Mouse (Mus musculus): ENCODE measurements around the gene Ip6k2. TPM values are rescaled to one million over a fixed set of nuclear protein-coding genes. Genes with fewer than 3 reads are reported as not detected.
A peak's percentile ranks its signal among the peaks of the same experiment; 100 is the strongest.

The Ip6k2 gene
- polyA plus RNA-seq, 2 experiments = 11.7 to 29.2 TPM

- ATAC-seq (ENCODE audit: insufficient read depth) (no peak), DNase-seq (ENCODE audit: low read depth in 3 of 3, low spot score in 3 of 3) (no peak)
- Histone ChIP-seq H3K4me2 (ENCODE audit: low read depth) (no peak overlapping the region), H3K4me3 (ENCODE audit: insufficient read depth in 1 of 2, low read depth in 2 of 2, low read length in 2 of 2) (no peak overlapping the region), H3K27me3 (ENCODE audit: control insufficient read depth, insufficient read depth, low read length) (peaks cover 19% of the 10 kb centered on the region), H3K9ac (replicated peaks) (no peak overlapping the region), H3K4me1 (replicated peaks; ENCODE audit: control insufficient read depth in 2 of 2, insufficient read depth in 2 of 2, low read length in 1 of 2) (no peaks in the 10 kb centered on the region), H3K27ac (no peak overlapping the region), H3K36me3 (replicated peaks; ENCODE audit: control insufficient read depth, insufficient read depth, low read depth) (peaks cover 1% of the 10 kb centered on the region), H3K9me3 (ENCODE audit: control insufficient read depth, low read length) (no peaks in the 10 kb centered on the region)
- WGBS (ENCODE audit: insufficient replicate concordance) = 40% methylated on average over 3 of the region's 3 CpGs
- TF ChIP-seq CTCF (IDR thresholded peaks at IDR 0.05; ENCODE audit: low read depth) = peak; percentile 78
- TF ChIP-seq EP300 (IDR thresholded peaks at IDR 0.05; ENCODE audit: low read depth) = no peak
Measured at GRCm38 (mm10) chr9:108819495-108819894, 35.9 kb downstream of the Ip6k2 start.

GRCm38 (mm10) chr9:108820077-108820476 lies 36.5 kb downstream of the Ip6k2 start:
- H3K36me3 ChIP-seq (replicated peaks; ENCODE audit: control insufficient read depth, insufficient read depth, low read depth) = no peaks in the 10 kb centered on the region
- ATAC-seq (ENCODE audit: insufficient read depth) = no peak
- no peaks in the 10 kb centered on the region for H3K4me1 ChIP-seq (replicated peaks; ENCODE audit: control insufficient read depth in 2 of 2, insufficient read depth in 2 of 2, low read length in 1 of 2)
- no peak for DNase-seq (ENCODE audit: low read depth in 3 of 3, low spot score in 3 of 3)
- no peak overlapping the region for H3K27ac ChIP-seq
- H3K4me3 ChIP-seq (ENCODE audit: insufficient read depth in 1 of 2, low read depth in 2 of 2, low read length in 2 of 2) = no peak overlapping the region
- no peaks in the 10 kb centered on the region for H3K9me3 ChIP-seq (ENCODE audit: control insufficient read depth, low read length)
- H3K27me3 ChIP-seq (ENCODE audit: control insufficient read depth, insufficient read depth, low read length) = peaks cover 25% of the 10 kb centered on the region
- H3K4me2 ChIP-seq (ENCODE audit: low read depth) = no peak overlapping the region
- TF ChIP-seq EP300 (IDR thresholded peaks at IDR 0.05; ENCODE audit: low read depth) (no peak), CTCF (IDR thresholded peaks at IDR 0.05; ENCODE audit: low read depth) (no peak)
- WGBS (ENCODE audit: insufficient replicate concordance) = 49% methylated on average over 5 of the region's 5 CpGs
- H3K9ac ChIP-seq (replicated peaks) = no peak overlapping the region

GRCm38 (mm10) chr9:108824144-108824685 lies 40.6 kb downstream of the Ip6k2 start:
- Histone ChIP-seq H3K9ac (replicated peaks) (no peak overlapping the region), H3K36me3 (replicated peaks; ENCODE audit: control insufficient read depth, insufficient read depth, low read depth) (no peaks in the 10 kb centered on the region), H3K27ac (no peak overlapping the region), H3K27me3 (ENCODE audit: control insufficient read depth, insufficient read depth, low read length) (peaks cover 65% of the 10 kb centered on the region), H3K9me3 (ENCODE audit: control insufficient read depth, low read length) (no peaks in the 10 kb centered on the region), H3K4me1 (replicated peaks; ENCODE audit: control insufficient read depth in 2 of 2, insufficient read depth in 2 of 2, low read length in 1 of 2) (no peaks in the 10 kb centered on the region), H3K4me3 (ENCODE audit: insufficient read depth in 1 of 2, low read depth in 2 of 2, low read length in 2 of 2) (no peak overlapping the region), H3K4me2 (ENCODE audit: low read depth) (no peak overlapping the region)
- no peak for TF ChIP-seq CTCF (IDR thresholded peaks at IDR 0.05; ENCODE audit: low read depth)
- TF ChIP-seq EP300 (IDR thresholded peaks at IDR 0.05; ENCODE audit: low read depth) = no peak
- ATAC-seq (ENCODE audit: insufficient read depth) (no peak), DNase-seq (ENCODE audit: low read depth in 3 of 3, low spot score in 3 of 3) (no peak)
- WGBS (ENCODE audit: insufficient replicate concordance) = 6% methylated on average over 25 of the region's 25 CpGs

- no peaks in the 10 kb centered on the region for H3K36me3 ChIP-seq (replicated peaks; ENCODE audit: control insufficient read depth, insufficient read depth, low read depth)
- WGBS (ENCODE audit: insufficient replicate concordance) = 4% methylated on average over 31 of the region's 31 CpGs
- H3K4me1 ChIP-seq (replicated peaks; ENCODE audit: control insufficient read depth in 2 of 2, insufficient read depth in 2 of 2, low read length in 1 of 2) = no peaks in the 10 kb centered on the region
- H3K27me3 ChIP-seq (ENCODE audit: control insufficient read depth, insufficient read depth, low read length) = peaks cover 70% of the 10 kb centered on the region
- H3K9ac ChIP-seq (replicated peaks) = no peak overlapping the region
- H3K27ac ChIP-seq = no peak overlapping the region
- no peak for ATAC-seq (ENCODE audit: insufficient read depth)
- no peak overlapping the region for H3K4me3 ChIP-seq (ENCODE audit: insufficient read depth in 1 of 2, low read depth in 2 of 2, low read length in 2 of 2)
- DNase-seq (ENCODE audit: low read depth in 3 of 3, low spot score in 3 of 3) = no peak
- no peaks in the 10 kb centered on the region for H3K9me3 ChIP-seq (ENCODE audit: control insufficient read depth, low read length)
- TF ChIP-seq CTCF (IDR thresholded peaks at IDR 0.05; ENCODE audit: low read depth) (no peak), EP300 (IDR thresholded peaks at IDR 0.05; ENCODE audit: low read depth) (no peak)
- H3K4me2 ChIP-seq (ENCODE audit: low read depth) = no peak overlapping the region
Measured at GRCm38 (mm10) chr9:108824755-108825413, 41.3 kb downstream of the Ip6k2 start.

- peaks cover 78% of the 10 kb centered on the region for H3K27me3 ChIP-seq (ENCODE audit: control insufficient read depth, insufficient read depth, low read length)
- TF ChIP-seq CTCF (IDR thresholded peaks at IDR 0.05; ENCODE audit: low read depth) = no peak
- no peak for TF ChIP-seq EP300 (IDR thresholded peaks at IDR 0.05; ENCODE audit: low read depth)
- H3K4me1 ChIP-seq (replicated peaks; ENCODE audit: control insufficient read depth in 2 of 2, insufficient read depth in 2 of 2, low read length in 1 of 2) = no peaks in the 10 kb centered on the region
- peak; percentile 43 to 51 (median 49) for DNase-seq (ENCODE audit: low read depth in 3 of 3, low spot score in 3 of 3)
- H3K4me3 ChIP-seq (ENCODE audit: insufficient read depth in 1 of 2, low read depth in 2 of 2, low read length in 2 of 2) = peak within 1 kb of the TSS; percentile 16 to 29
- peak within 1 kb of the TSS; percentile 51 for H3K4me2 ChIP-seq (ENCODE audit: low read depth)
- H3K9ac ChIP-seq (replicated peaks) = no peak within 1 kb of the TSS
- no peak within 1 kb of the TSS for H3K27ac ChIP-seq
- H3K36me3 ChIP-seq (replicated peaks; ENCODE audit: control insufficient read depth, insufficient read depth, low read depth) = no peaks in the 10 kb centered on the region
- H3K9me3 ChIP-seq (ENCODE audit: control insufficient read depth, low read length) = no peaks in the 10 kb centered on the region
- peak; percentile 51 for ATAC-seq (ENCODE audit: insufficient read depth)
- WGBS (ENCODE audit: insufficient replicate concordance) = 3% methylated on average over 66 of the region's 70 CpGs
Measured at GRCm38 (mm10) chr9:108825820-108826699, 42.5 kb downstream of the Ip6k2 start, which contains the start of gene Celsr3. Celsr3 (plus strand) TSS chr9:108826320.

Data from liver, embryonic 14.5 days (tissue).